Mouse (Mus musculus): ENCODE data around the gene Dgki. TPM values are rescaled to one million over a fixed set of nuclear protein-coding genes. Genes with fewer than 3 reads are reported as not detected.

Gene Dgki
- total RNA-seq, 2 experiments from 2014 or later: 0.13 to 0.15 TPM

DNA sequence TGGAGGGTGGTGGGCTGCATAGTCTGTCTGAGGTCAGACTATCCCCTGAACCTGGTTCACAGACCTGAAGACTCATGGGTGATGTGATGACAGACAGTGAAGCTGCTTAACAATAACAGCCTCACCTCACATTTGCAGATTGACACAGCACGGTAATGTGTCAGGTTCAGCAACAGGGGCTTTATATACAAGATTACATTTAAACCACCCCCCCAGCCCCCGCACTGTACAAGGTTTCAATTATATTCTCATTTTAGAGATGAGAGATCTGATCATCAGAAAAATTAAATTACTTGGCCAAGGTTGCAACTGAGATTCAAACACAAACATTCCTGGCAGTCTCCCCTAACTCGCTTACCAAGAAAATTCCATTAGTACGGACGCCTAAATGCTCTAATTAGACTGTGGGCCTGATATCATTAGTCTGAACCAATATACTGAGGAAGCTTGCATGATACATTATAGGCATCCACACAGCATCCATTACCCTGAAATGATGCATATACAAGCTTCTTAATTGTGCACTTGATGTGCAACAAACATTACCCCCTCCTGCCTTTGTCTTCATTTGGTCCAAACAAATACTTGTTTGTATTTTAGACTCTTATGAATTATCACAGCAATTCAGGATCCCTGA is 330.6 kb downstream of the Dgki start:
- no peak for DNase-seq
- intact Hi-C loops (cut with DNase I): no loop called here

- intact Hi-C loops (cut with DNase I): no loop called here
- no peak for DNase-seq
Observed at GRCm38 (mm10) chr6:36960658-36961057, 339.3 kb downstream of the Dgki start.

- intact Hi-C loops (cut with DNase I): no loop called here
Observed at GRCm38 (mm10) chr6:36955293-36955692, 344.7 kb downstream of the Dgki start.

GRCm38 (mm10) chr6:36950648-36951047 is 349.3 kb downstream of the Dgki start:
- intact Hi-C loops (cut with DNase I): no loop called here

More at GRCm38 (mm10) chr6:36955293-36955692, 344.7 kb downstream of the Dgki start:
- DNase-seq: no peak

GRCm38 (mm10) chr6:36947861-36948260 is 352.1 kb downstream of the Dgki start:
- intact Hi-C loops (cut with DNase I): no loop called here
- DNase-seq: no peak

More at GRCm38 (mm10) chr6:36950648-36951047, 349.3 kb downstream of the Dgki start:
- no peak for DNase-seq

DNA sequence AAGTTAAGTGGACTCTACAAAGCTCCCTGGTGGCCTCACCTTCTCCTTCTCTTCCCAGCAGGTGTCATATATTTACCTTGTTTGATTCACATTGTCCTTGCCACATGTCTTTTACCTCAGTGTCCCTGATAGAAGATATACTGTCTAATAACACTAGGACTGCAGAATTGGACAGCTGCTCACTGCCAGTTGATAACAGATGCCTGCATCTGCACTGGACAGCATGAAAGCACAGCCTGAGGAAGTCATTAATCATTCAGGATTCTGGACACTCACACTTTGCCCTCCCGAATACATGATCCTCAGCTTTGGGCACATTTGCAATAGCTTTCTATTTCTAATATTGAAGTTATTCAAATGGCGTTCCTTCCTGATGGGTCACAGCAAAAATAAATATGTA is 362.5 kb downstream of the Dgki start:
- intact Hi-C loops (cut with DNase I): no loop called here
- DNase-seq: no peak

DNA sequence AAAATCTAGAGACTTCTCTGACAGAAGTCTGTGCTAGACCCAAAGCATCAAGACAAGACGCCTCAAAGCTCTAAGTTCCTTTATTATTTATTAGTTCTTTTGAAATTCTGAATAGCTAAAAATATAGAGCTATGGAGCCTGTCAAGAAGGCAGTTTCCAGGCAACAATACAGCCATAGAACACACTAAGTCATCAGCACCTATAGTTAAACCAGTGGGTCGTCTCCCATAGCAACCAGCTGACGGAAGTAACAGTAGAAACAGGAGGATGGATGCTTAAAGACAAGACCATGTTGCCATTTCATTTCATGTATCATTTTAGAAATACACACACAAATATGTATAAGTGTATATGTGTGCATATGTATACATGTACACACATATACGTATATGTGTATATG is 363.2 kb downstream of the Dgki start:
- intact Hi-C loops (cut with DNase I): no loop called here
- DNase-seq: no peak

- intact Hi-C loops (cut with DNase I): no loop called here
- DNase-seq: no peak
Observed at GRCm38 (mm10) chr6:36931473-36931872, 368.5 kb downstream of the Dgki start.

GRCm38 (mm10) chr6:36929781-36930180 is 370.2 kb downstream of the Dgki start:
- intact Hi-C loops (cut with DNase I): loop anchor here (1.0 kb wide), 1 partner anchor 43 kb away; no protein-coding TSS in a partner anchor
- DNase-seq: no peak

DNA sequence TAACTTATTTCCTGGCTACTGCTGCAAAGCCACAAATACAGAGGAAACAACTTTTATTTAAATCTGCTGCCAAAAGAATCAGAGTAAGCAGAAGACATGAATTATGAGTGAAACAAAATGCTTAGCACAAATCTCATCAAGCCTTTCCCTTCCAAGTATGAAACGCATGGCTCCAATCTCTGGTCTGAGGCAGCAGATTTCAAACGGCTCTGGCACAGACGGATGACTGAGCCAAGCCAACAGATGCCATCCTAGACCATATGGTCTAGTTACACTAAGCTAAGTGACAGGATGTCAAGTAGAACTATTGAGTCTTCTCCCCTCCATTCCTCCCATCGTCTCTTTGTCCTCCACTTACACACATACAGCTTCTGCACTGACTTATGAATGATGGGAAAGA is 373.5 kb downstream of the Dgki start:
- intact Hi-C loops (cut with DNase I): no loop called here
- DNase-seq: no peak

- intact Hi-C loops (cut with DNase I): no loop called here
- DNase-seq: no peak
Observed at GRCm38 (mm10) chr6:36922006-36922405, 378.0 kb downstream of the Dgki start.

DNA sequence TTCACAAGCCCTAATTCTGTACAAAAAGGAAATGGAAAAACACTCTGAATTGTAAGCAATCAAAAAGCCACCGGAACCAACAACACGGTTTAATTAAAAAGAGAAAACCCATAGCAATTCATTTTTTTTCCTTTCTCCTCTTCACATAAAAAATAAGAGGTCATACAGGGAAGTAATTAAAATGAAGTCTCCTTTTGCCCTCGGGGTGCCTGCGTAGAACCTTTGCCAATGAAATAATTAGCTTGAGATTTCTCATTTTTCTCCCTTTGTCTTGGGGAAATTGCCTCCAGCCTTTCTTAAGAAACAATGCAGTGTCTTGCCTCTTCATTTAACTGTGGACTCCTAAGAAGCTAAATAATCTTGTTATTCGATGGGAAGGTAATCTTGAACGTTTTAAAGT is 388.4 kb downstream of the Dgki start:
- DNase-seq: no peak
- intact Hi-C loops (cut with DNase I): no loop called here

GRCm38 (mm10) chr6:36907191-36907590 is 392.8 kb downstream of the Dgki start:
- no peak for DNase-seq
- intact Hi-C loops (cut with DNase I): no loop called here

DNA sequence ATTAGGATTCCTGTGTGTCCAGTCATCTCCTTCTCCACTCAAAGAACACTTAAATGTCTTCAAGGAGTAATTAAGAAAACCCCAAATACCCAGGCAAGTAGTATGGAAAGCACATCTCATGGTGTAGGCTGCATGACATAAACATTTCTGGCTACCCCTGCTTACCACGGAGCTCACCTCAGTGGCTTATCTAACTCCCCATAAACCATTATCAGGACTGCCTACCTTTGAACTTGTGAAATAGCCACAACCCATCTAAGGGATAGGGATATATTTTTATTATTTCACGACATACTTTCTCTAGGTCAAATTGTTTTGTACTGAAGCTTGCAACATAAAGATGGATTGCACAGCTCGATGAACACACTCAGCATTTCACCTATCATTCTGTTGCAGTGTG is 394.0 kb downstream of the Dgki start:
- intact Hi-C loops (cut with DNase I): no loop called here
- no peak for DNase-seq

DNA sequence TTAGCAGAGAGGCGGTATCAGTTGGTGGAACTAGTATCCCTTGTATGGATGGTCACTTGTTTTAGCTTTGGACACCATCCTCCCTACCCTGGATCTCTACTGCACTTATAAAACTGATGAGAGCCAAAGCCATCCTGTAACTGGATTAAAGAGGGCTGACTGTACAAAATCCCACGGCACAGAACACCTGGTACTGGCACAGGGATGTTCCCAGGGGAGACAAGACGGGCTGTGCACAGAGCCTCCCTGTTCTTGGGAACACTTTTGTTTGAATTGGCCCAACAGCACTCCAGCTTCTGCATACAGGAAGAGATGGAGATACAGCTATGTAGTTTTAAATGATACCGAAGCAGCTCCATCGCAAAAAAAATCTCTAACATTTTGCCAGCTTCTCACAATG is 395.1 kb downstream of the Dgki start:
- intact Hi-C loops (cut with DNase I): no loop called here
- DNase-seq: no peak

GRCm38 (mm10) chr6:36903821-36904220 is 396.2 kb downstream of the Dgki start:
- no peak for DNase-seq
- intact Hi-C loops (cut with DNase I): loop anchor here (2.0 kb wide), 1 partner anchor 211 kb away; no protein-coding TSS in a partner anchor

DNA sequence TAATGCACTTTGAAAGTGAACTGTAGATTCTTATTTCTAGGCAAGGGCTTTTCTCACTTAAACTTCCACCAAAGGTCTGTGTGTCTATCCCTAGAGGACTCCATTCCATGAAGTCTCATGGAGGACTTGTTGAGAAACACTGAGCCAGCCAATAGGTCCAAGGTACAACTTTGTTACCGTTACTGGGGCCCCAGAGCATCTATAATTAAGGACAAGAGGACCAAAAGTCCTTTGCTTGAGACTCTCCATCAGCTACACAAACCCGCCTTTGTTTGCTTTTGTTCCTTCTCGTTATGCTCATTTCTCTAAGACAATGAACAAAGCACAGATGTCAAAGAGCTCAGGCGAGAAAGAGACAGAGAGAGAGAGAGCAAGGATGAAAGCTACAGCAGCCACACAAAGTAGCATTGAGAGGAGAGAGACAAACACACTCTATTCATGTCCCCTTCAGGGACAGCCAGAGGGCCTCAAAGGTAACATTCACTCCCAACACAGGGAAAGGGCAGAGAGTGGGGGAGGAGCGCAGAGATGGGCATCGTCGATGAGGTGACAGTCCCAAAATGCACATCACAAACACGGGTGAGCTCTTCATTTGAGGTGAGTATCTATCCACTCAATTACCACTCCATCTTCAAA is 396.7 kb downstream of the Dgki start:
- DNase-seq: no peak
- intact Hi-C loops (cut with DNase I): loop anchor here (2.0 kb wide), 1 partner anchor 210 kb away; no protein-coding TSS in a partner anchor

- intact Hi-C loops (cut with DNase I): no loop called here
- no peak for DNase-seq
Observed at GRCm38 (mm10) chr6:36899872-36900271, 400.1 kb downstream of the Dgki start.

- no peak for DNase-seq
- intact Hi-C loops (cut with DNase I): no loop called here
Observed at GRCm38 (mm10) chr6:36898412-36898811, 401.6 kb downstream of the Dgki start.

DNA sequence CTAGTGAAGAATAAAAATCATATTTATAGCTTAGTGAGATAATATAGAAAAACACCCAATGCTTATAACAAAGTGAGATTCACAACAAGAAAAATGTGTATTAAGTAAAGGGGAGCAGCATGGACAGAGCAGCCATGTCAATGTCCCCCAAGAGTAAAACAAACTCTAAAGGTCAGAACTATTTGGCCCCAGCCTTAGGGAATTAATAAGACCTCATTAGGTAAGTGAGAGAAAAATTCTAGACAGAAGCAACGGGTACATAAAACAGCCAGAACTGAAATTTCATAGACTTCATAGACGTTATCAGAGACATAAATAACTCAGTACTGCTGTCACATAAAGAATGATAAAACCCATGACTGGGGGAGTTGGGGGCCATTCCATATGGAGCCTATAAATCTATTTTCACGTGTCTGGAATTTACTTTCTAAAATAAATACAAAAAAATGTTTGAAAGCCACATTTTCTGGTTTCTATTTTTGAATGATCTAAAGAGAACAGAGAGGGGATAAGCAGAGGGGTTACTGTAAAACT is 402.3 kb downstream of the Dgki start:
- no peak for DNase-seq
- intact Hi-C loops (cut with DNase I): no loop called here

GRCm38 (mm10) chr6:36896656-36897055 is 403.3 kb downstream of the Dgki start:
- intact Hi-C loops (cut with DNase I): no loop called here
- DNase-seq: no peak

DNA sequence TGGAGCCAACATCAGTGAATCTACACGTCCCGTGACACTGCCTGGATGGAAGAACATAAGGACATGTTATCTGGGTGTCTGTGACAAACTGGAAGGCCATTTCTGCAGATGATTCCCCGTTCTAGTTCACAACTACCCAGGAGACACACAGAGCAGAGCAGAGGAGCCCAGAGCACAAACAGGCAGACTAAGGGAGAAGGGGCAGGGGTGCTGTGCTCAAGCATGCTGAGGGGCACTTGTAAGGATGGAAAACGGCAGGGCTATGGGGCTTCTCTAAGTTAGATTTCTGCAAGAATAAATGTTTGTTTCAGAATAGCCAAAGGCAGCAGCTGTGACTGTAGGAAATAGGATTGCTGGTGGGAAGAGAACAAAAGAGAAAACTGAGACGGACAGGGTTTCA is 408.2 kb downstream of the Dgki start:
- DNase-seq: no peak
- intact Hi-C loops (cut with DNase I): no loop called here

All from gastrocnemius, postnatal 36 days (tissue).